Mouse (Mus musculus): Measurements from ENCODE around the gene Pop7.

DNA sequence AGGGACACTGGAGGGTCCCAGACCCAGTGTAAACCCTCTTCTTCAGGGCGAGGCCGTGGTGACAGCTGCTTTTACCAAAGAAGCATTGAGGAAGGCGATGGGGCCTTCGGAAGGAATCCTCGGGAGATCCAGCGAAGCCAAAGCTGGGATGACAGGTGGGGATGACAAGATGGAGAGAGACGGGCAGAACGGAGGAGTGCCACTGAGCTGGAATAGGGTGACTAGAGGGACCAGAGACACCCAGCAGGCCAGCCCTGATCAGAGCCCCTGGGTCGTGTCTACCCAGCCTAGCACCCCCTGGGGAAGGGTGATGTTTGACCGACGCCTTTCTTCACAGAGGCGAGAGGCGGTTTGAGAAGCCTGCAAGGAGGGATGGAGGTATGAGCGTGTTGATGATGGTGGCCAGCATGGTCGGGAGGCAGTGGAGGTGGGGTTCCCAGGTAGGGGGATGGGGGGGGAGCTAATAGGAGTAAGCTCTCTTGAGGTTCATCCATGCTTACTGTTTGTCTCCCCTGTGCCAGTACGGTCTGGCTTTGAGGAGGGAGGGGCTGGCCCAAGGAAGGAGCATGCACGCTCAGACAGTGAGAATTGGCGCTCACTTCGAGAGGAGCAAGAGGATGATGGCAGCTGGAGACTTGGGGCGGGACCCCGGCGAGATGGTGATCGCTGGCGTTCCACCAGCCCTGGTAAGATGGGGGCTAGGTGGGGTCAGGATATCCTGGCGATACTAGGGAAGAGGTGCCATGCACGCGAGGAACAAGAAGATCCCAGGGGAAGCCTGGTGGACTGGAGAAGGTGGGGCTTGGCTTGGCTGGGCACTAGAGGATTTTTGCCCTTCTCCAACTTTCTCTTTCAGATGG, 17.6 kb upstream of the Pop7 start:
- TF ChIP-seq CTCF (IDR thresholded peaks at IDR 0.05; ENCODE audit: control insufficient read depth, insufficient read depth, insufficient read length) = no peak
- TF ChIP-seq MYOG (IDR thresholded peaks at IDR 0.05; ENCODE audit: control insufficient read depth, extremely low read depth, insufficient read length) = no peak
- no peak for TF ChIP-seq MYOD1 (IDR thresholded peaks at IDR 0.05; ENCODE audit: control insufficient read depth, insufficient read length, low read depth)
- TF ChIP-seq USF1 (IDR thresholded peaks at IDR 0.05; ENCODE audit: low read depth) = no peak
- TF ChIP-seq MAX (IDR thresholded peaks at IDR 0.05) = no peak

Data from C2C12 (cell line).